Comparison of ENCODE assay signal across 13 mouse cellular contexts in the genomic region with DNA sequence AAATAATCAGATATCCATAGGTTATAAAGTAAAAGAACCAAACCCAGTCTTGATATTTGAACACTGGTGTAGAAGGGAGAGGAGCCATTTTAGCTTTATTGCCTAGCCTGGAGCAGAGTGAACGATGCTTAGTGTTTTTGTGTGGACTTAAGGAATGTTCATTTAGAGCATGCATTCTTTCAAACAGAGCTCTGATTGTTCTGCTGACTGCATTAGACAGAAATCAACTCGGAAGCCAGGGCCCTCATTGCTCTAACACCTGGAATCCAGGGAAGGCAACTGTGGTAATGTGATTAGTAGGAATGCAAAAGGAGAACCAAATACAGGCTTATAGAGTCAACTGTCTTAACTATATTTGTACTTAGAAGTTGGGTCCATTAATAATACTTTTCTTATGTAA.
"Had no signal": no experiment of that assay in that cellular context is flagged by ENCODE, and none has a peak within 500 bp of the region (broad histone marks: within the 10 kb centered on the region; RNA-seq: fewer than 3 reads in every experiment).

No protein-coding gene starts in this region.

- H3K36me3 ChIP-seq: liver, embryonic 13.5 days had no signal

- H3K27ac ChIP-seq: liver, embryonic 13.5 days; stomach, postnatal 0 days had no signal

- H3K9ac ChIP-seq: liver, embryonic 13.5 days had no signal

- ATAC-seq: lung, postnatal 0 days had no signal

- DNase-seq: kidney, adult 9 months; kidney, postnatal 14 days; kidney, postnatal 4 days; left cerebral cortex, postnatal 4 days; liver, embryonic 13.5 days; lung, adult 2 months; midbrain, embryonic 14.5 days; thymus, adult 2 months; thymus, postnatal 14 days had no signal

- H3K27me3 ChIP-seq: liver, embryonic 13.5 days; megakaryocyte, embryonic 14.5 days had no signal

- H3K9me3 ChIP-seq: liver, embryonic 13.5 days; megakaryocyte, embryonic 14.5 days had no signal

- H3K4me3 ChIP-seq: liver, embryonic 13.5 days; megakaryocyte, embryonic 14.5 days had no signal

- H3K4me2 ChIP-seq: liver, embryonic 13.5 days; midbrain, embryonic 11.5 days had no signal

- H3K4me1 ChIP-seq: liver, embryonic 13.5 days; megakaryocyte, embryonic 14.5 days had no signal
